Mouse (Mus musculus): ENCODE results near the gene Metap1d. TPM values are rescaled to one million over a fixed set of nuclear protein-coding genes. Genes with fewer than 3 reads are reported as not detected.

The Metap1d gene
- polyA plus RNA-seq, 1 experiment from 2014 or later = 36.1 TPM

- Histone ChIP-seq H3K9ac (ENCODE audit: low read length) (no peak overlapping the region), H3K27ac (ENCODE audit: low read depth, low read length) (no peak overlapping the region), H3K9me3 (ENCODE audit: control insufficient read depth, low read length) (no peaks in the 10 kb centered on the region), H3K4me2 (ENCODE audit: low read depth) (no peak overlapping the region), H3K36me3 (ENCODE audit: control insufficient read depth, insufficient read depth, low read length) (no peaks in the 10 kb centered on the region), H3K27me3 (ENCODE audit: control insufficient read depth, insufficient read depth, low read length) (peaks cover 87% of the 10 kb centered on the region), H3K4me1 (ENCODE audit: control insufficient read depth, insufficient read depth, low read length) (peaks cover 18% of the 10 kb centered on the region), H3K4me3 (ENCODE audit: low read depth, low read length) (0 out of 2 replicates have a peak overlapping the region, but pooled peaks have one; percentile 2)
- WGBS = under 1% methylated on average over 29 of the region's 30 CpGs
- ATAC-seq (ENCODE audit: insufficient read depth, low FRiP score, low TSS enrichment) = 0 out of 2 replicates have a peak, but pooled peaks have one; percentile 20
- peak; percentile 64 for DNase-seq (ENCODE audit: low spot score)
Observed at GRCm38 (mm10) chr2:71542816-71543301, 89.8 kb downstream of the Metap1d start.

GRCm38 (mm10) chr2:71543531-71543930 lies 90.5 kb downstream of the Metap1d start:
- WGBS = 2% methylated on average over 9 of the region's 9 CpGs
- Histone ChIP-seq H3K27ac (ENCODE audit: low read depth, low read length) (no peak overlapping the region), H3K9me3 (ENCODE audit: control insufficient read depth, low read length) (no peaks in the 10 kb centered on the region), H3K4me3 (ENCODE audit: low read depth, low read length) (no peak overlapping the region), H3K27me3 (ENCODE audit: control insufficient read depth, insufficient read depth, low read length) (peaks cover 85% of the 10 kb centered on the region), H3K9ac (ENCODE audit: low read length) (no peak overlapping the region), H3K4me2 (ENCODE audit: low read depth) (no peak overlapping the region), H3K36me3 (ENCODE audit: control insufficient read depth, insufficient read depth, low read length) (no peaks in the 10 kb centered on the region), H3K4me1 (ENCODE audit: control insufficient read depth, insufficient read depth, low read length) (peaks cover 18% of the 10 kb centered on the region)
- DNase-seq (ENCODE audit: low spot score) = no peak
- ATAC-seq (ENCODE audit: insufficient read depth, low FRiP score, low TSS enrichment) = no peak

- Histone ChIP-seq H3K4me3 (ENCODE audit: low read depth, low read length) (peak overlapping the region; percentile 18; the same call in 1 of the 2 replicates), H3K4me2 (ENCODE audit: low read depth) (peak overlapping the region; percentile 97; the same call in 1 of the 2 replicates), H3K27me3 (ENCODE audit: control insufficient read depth, insufficient read depth, low read length) (peaks cover 85% of the 10 kb centered on the region), H3K27ac (ENCODE audit: low read depth, low read length) (no peak overlapping the region), H3K9ac (ENCODE audit: low read length) (no peak overlapping the region), H3K9me3 (ENCODE audit: control insufficient read depth, low read length) (no peaks in the 10 kb centered on the region), H3K36me3 (ENCODE audit: control insufficient read depth, insufficient read depth, low read length) (no peaks in the 10 kb centered on the region), H3K4me1 (ENCODE audit: control insufficient read depth, insufficient read depth, low read length) (peaks cover 18% of the 10 kb centered on the region)
- WGBS = 1% methylated on average over 20 of the region's 20 CpGs
- DNase-seq (ENCODE audit: low spot score) (peak; percentile 35), ATAC-seq (ENCODE audit: insufficient read depth, low FRiP score, low TSS enrichment) (no peak)
Observed at GRCm38 (mm10) chr2:71543948-71544347, 90.9 kb downstream of the Metap1d start.

DNA sequence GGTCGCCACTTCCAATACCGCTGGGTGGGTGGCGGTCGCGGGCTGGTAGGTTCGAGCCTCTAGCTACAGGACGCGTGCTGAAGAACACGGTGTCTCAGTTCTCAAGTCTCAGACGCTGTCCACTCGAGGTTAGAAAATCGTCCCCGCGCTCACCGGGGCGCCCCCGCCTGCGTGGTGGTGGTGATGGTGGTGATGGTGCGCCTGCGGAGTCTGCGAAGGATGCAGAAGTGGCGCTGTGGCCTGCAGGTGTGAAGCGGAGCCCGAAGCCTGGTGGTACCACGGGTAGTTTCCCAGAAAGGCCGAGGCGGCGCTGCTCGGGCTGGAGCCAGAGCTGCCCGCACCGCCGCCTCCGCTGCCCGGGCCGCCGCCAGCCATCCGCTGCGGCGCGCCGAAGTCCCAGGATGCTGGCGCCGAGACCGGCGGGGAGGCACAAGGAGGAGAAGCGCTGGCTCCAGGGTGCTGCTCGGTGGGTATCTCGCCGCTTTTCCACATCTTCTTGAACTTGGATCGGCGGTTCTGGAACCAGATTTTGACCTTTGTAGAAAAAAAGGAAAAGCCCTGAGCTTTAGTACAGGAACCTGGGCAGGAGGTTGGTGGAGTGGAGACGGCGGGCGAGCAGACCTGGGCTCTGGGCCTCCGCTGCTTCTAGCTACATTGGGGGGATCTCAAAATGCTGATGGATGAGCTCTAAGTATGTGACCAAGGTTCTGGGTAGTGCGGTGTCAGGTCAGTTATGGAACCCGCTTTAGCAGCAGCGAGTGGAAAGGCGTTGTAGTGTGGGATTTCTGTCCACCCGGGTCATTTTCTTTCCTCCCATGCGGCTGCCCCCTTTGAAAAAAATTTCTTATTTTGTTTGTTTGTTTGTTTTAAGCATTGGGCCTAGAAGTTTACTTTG lies 91.6 kb downstream of the Metap1d start:
- Histone ChIP-seq H3K36me3 (ENCODE audit: control insufficient read depth, insufficient read depth, low read length) (no peaks in the 10 kb centered on the region), H3K27ac (ENCODE audit: low read depth, low read length) (no peak overlapping the region), H3K4me3 (ENCODE audit: low read depth, low read length) (peak overlapping the region; percentile 18), H3K4me2 (ENCODE audit: low read depth) (peak overlapping the region; percentile 97), H3K9me3 (ENCODE audit: control insufficient read depth, low read length) (no peaks in the 10 kb centered on the region), H3K27me3 (ENCODE audit: control insufficient read depth, insufficient read depth, low read length) (peaks cover 84% of the 10 kb centered on the region), H3K9ac (ENCODE audit: low read length) (peak overlapping the region; percentile 22; the same call in 1 of the 2 replicates), H3K4me1 (ENCODE audit: control insufficient read depth, insufficient read depth, low read length) (peaks cover 18% of the 10 kb centered on the region)
- under 1% methylated on average over 61 of the region's 61 CpGs for WGBS
- peak; percentile 64 for DNase-seq (ENCODE audit: low spot score)
- ATAC-seq (ENCODE audit: insufficient read depth, low FRiP score, low TSS enrichment) = no peak

DNA sequence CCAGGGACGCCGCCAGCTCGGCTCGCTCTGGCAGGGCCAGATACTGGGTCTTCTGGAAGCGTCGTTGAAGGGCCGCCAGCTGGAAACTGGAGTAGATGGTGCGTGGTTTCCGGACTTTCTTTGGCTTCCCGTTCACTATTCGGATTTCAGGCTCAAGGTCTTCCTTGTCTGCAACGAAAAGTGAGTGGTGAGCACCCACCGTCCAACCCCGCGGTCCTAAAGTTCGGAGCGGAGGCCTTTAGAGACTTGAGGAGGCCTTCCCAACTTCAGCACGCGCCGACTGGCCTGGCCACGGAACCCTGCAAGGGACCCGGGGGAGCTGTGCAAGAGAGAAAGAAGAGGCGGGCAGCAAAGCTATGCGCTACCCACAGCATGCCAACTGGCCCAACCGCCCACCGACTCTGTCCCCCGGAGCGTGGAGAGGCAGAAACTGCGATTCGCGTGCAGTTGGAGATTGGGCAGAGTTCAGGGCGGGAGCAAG lies 92.4 kb downstream of the Metap1d start:
- ATAC-seq (ENCODE audit: insufficient read depth, low FRiP score, low TSS enrichment) (no peak), DNase-seq (ENCODE audit: low spot score) (peak; percentile 56)
- Histone ChIP-seq H3K27me3 (ENCODE audit: control insufficient read depth, insufficient read depth, low read length) (peaks cover 78% of the 10 kb centered on the region), H3K4me2 (ENCODE audit: low read depth) (peak overlapping the region; percentile 97), H3K36me3 (ENCODE audit: control insufficient read depth, insufficient read depth, low read length) (no peaks in the 10 kb centered on the region), H3K4me3 (ENCODE audit: low read depth, low read length) (peak overlapping the region; percentile 46), H3K4me1 (ENCODE audit: control insufficient read depth, insufficient read depth, low read length) (peaks cover 18% of the 10 kb centered on the region), H3K9me3 (ENCODE audit: control insufficient read depth, low read length) (no peaks in the 10 kb centered on the region), H3K27ac (ENCODE audit: low read depth, low read length) (no peak overlapping the region), H3K9ac (ENCODE audit: low read length) (no peak overlapping the region)
- 0% methylated on average over 32 of the region's 32 CpGs for whole genome bisulfite sequencing

DNA sequence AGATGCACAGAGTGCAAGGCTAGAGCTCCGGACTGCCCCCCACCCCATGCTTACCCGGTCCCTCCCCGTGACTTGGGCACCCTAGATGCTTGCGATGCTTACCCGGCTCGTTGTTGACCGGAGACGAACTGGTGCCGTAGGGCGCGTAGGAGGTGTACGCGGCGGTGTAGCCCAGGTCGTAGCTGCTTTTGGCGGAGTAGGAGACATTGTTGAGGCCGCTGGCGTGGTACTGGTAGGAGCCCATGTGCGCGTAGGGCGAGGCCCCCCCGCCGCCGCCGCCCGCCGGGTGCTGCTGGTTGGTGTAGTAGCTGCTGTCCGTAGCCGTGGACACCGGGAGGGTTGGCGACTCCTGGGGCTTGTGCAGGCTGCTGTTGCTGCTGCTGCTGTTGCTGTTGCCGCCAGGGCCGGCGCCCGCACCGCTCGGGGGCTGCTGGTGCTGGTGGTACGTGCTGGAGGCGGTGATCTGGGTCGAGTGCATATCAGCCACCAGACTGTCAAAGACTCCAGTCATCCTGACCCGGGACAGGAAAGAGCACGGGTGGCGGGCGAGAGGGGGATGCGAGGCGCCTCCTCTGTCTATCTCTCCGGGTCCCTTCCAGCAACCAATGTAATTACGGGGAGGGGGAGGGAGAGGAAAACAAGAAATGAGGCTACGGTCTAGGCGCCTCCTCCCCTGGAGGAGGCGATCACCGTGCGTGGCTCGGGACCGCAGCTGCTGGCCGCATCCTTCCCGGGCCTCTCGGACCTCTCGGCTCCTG lies 93.0 kb downstream of the Metap1d start:
- Histone ChIP-seq H3K27me3 (ENCODE audit: control insufficient read depth, insufficient read depth, low read length) (peaks cover 75% of the 10 kb centered on the region), H3K4me3 (ENCODE audit: low read depth, low read length) (peak overlapping the region; percentile 46), H3K9me3 (ENCODE audit: control insufficient read depth, low read length) (no peaks in the 10 kb centered on the region), H3K4me2 (ENCODE audit: low read depth) (peak overlapping the region; percentile 97), H3K9ac (ENCODE audit: low read length) (peak overlapping the region; percentile 26; the same call in 1 of the 2 replicates), H3K27ac (ENCODE audit: low read depth, low read length) (no peak overlapping the region), H3K36me3 (ENCODE audit: control insufficient read depth, insufficient read depth, low read length) (no peaks in the 10 kb centered on the region), H3K4me1 (ENCODE audit: control insufficient read depth, insufficient read depth, low read length) (peaks cover 16% of the 10 kb centered on the region)
- peak; percentile 64 for ATAC-seq (ENCODE audit: insufficient read depth, low FRiP score, low TSS enrichment)
- WGBS = 0% methylated on average over 53 of the region's 59 CpGs
- peak; percentile 64 for DNase-seq (ENCODE audit: low spot score)

GRCm38 (mm10) chr2:71546640-71547071 lies 93.6 kb downstream of the Metap1d start, which contains the start of gene Dlx2:
Dlx2 (minus strand) TSS chr2:71546754.
- Histone ChIP-seq H3K9me3 (ENCODE audit: control insufficient read depth, low read length) (no peaks in the 10 kb centered on the region), H3K4me1 (ENCODE audit: control insufficient read depth, insufficient read depth, low read length) (peaks cover 10% of the 10 kb centered on the region), H3K4me2 (ENCODE audit: low read depth) (peak within 1 kb of the TSS; percentile 97), H3K36me3 (ENCODE audit: control insufficient read depth, insufficient read depth, low read length) (no peaks in the 10 kb centered on the region), H3K4me3 (ENCODE audit: low read depth, low read length) (peak within 1 kb of the TSS; percentile 46), H3K9ac (ENCODE audit: low read length) (peak within 1 kb of the TSS; percentile 26; the same call in 1 of the 2 replicates), H3K27me3 (ENCODE audit: control insufficient read depth, insufficient read depth, low read length) (peaks cover 75% of the 10 kb centered on the region), H3K27ac (ENCODE audit: low read depth, low read length) (no peak within 1 kb of the TSS)
- WGBS = under 1% methylated on average over 36 of the region's 37 CpGs
- ATAC-seq (ENCODE audit: insufficient read depth, low FRiP score, low TSS enrichment) (peak; percentile 81), DNase-seq (ENCODE audit: low spot score) (peak; percentile 87)

GRCm38 (mm10) chr2:71547829-71548228 lies 94.8 kb downstream of the Metap1d start:
- no peaks in the 10 kb centered on the region for H3K36me3 ChIP-seq (ENCODE audit: control insufficient read depth, insufficient read depth, low read length)
- DNase-seq (ENCODE audit: low spot score) (peak; percentile 85), ATAC-seq (ENCODE audit: insufficient read depth, low FRiP score, low TSS enrichment) (no peak)
- H3K4me2 ChIP-seq (ENCODE audit: low read depth) = no peak overlapping the region
- H3K4me1 ChIP-seq (ENCODE audit: control insufficient read depth, insufficient read depth, low read length) = peaks cover 10% of the 10 kb centered on the region
- H3K27ac ChIP-seq (ENCODE audit: low read depth, low read length) = no peak overlapping the region
- H3K4me3 ChIP-seq (ENCODE audit: low read depth, low read length) = no peak overlapping the region
- no peaks in the 10 kb centered on the region for H3K9me3 ChIP-seq (ENCODE audit: control insufficient read depth, low read length)
- H3K9ac ChIP-seq (ENCODE audit: low read length) = no peak overlapping the region
- peaks cover 75% of the 10 kb centered on the region for H3K27me3 ChIP-seq (ENCODE audit: control insufficient read depth, insufficient read depth, low read length)
- WGBS = 2% methylated on average over 8 of the region's 8 CpGs
